Mouse (Mus musculus): ENCODE data around the gene Osbpl9. TPM values are rescaled to one million over a fixed set of nuclear protein-coding genes. Genes with fewer than 3 reads are reported as not detected.

Osbpl9 gene
- 65.8 and 91.5 TPM in 2 replicates for polyA plus RNA-seq (2015; fragmentation: Nextera tagmentation; extraction: Ambion mirVana)

DNA sequence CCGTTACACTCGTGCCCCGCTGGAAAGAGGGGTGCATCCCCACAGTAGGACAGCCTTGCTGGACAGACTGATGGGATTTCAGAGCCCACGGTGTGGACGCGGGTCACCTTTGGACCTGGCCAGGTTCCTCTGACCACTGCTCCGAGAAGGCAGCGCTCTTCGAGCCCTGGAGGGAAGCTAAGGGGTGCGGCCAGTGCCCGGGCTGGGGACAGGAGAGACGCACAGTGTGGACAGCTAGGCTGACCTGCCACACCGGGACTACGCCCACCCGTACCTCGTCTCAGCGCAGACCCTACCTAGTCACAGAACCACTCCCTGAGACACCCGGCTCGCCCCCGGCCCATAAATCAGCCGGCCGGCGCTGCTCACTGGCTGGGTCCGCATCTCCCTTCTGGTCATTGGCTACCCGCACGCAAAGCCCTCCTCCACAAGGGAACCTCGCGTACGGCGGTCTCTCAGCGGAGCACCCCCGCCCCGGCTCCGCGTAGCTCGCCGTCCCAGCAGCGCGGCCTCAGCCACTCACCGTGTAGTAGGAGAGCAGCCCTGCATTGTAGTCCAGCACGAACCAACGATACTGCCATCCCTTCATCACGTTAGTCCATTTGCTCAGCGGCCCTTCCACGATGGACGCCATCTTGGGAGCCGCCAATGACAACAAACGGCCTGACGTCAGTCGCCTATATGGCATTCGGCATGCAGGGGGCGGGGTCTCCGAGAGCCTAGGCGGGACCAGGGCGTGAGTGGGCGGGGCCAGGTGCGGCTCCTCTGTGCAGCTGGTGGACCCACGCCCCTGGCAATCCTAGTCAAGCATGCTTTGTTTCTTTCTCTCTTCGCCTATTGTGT is at the start of gene Osbpl9:
Gene Osbpl9, minus strand, starts transcription at position 691 of the 843 bp plus-strand sequence.

GRCm38 (mm10) chr4:109234185-109234584 is 32.1 kb upstream of the Osbpl9 start, which contains the start of gene Calr4:
TSS of gene Calr4 (plus strand) at chr4:109234485.

Small RNA genes within 50 kb of the gene (microRNA-seq; reads per million reads assigned to microRNA genes)
- gene Mir761 (ENCODE audit: borderline replicate concordance, insufficient number of aligned reads) = not detected

Other genes starting within 250 kb of the Osbpl9 start
- gene Nrd1, start 201.6 kb downstream of the Osbpl9 start, polyA plus RNA-seq (2015; fragmentation: Nextera tagmentation; extraction: Ambion mirVana) = 38.8 and 48.7 TPM in 2 replicates
- 0.44 and 0.90 TPM in 2 replicates for gene Calr4, start 32.2 kb upstream of the Osbpl9 start, polyA plus RNA-seq (2015; fragmentation: Nextera tagmentation; extraction: Ambion mirVana)
- gene Eps15, start 78.0 kb upstream of the Osbpl9 start, polyA plus RNA-seq (2015; fragmentation: Nextera tagmentation; extraction: Ambion mirVana) = 29.5 and 39.8 TPM in 2 replicates
- gene Ttc39a, start 204.4 kb upstream of the Osbpl9 start, polyA plus RNA-seq (2015; fragmentation: Nextera tagmentation; extraction: Ambion mirVana) = 3.3 and 6.0 TPM in 2 replicates